Mouse (Mus musculus) c-Kit-negative CD71-positive TER-119-positive erythroid progenitor cells, embryonic 14.5 days (primary cell): ENCODE results near the gene Tnn.

Experiments
- DNase-seq: peaks from one replicate; pipeline ENCODE4 v3.0.0-alpha.2; 2013; ENCODE audit warnings: low read depth, low spot score

Gene Tnn

DNA sequence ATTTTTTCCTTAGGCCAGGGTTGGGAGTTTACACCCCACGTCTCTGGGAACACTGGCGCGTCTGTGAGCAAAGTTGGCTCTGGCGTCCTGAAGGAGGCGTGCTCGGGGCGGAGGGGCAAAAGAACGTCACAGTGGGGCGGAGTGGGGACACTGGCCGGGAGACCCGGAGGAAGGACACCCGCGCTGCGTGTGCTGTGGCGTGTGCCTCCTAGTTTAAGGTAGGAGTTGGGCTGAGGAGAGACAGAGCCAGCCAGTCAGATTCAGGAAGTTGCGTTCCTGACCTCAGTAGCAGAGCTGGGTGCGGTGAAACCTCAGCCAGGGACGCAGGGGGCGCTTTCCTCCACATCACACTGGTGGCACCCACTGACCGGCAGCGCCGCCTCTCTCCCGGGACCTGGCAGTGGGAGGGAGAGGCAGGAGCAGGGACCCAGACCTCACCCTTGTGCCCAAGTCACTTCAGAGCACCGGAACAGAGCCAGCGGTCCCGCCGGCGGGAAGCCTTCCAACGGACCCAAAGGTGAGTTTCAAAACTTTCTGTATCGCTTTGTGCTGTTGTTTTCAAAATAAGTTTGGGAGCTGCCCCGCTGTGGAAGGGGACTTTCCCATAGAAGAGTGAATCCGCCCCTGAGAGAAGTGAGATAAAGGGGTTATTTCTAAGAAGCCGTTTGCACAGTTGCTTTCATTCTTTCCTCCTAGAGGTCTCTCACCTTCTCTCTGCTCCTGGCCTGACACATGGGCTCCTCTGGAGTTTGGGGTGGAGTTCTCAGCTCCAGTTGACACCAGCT is 109.0 kb downstream of the Tnn start, which contains the start of gene 4930523C07Rik:
TSS of gene 4930523C07Rik (plus strand) at position 146 of the 785 bp plus-strand sequence.
- peak; percentile 63 for DNase-seq

DNA sequence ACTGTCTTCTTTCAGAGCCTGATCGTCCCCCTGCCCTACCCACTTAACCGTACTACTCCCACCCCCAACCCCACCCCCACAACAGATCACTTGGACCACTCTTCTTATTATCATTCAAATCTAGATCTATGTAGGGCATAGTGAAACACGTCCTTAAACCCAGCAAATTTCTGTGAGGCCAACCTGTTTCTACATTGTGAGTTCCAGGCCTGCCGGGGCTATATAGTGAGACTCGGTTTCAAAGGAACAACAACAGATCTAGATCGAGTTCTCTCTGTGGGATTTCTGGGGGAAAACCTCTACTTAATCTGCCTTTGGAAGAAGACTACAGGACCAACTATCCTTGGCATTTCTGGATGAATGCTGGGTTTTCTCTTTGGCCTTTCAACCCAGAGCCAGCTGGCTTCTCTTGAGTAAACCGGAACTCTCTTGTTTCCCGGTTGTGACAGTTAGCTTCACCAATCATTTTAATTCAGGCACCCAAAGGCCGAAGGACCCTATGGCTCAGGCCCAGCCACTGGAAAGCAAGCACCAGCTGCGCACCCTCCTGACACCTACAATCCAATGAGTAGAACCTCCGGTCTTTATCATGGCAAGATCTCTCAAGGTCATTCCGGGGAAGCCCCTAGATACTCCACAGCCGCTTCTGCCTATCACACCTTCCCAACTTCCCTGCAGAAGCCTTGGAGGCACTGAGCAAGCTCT is 110.0 kb downstream of the Tnn start:
- no peak for DNase-seq

GRCm38 (mm10) chr1:160042351-160042750 is 111.0 kb downstream of the Tnn start:
- no peak for DNase-seq

DNA sequence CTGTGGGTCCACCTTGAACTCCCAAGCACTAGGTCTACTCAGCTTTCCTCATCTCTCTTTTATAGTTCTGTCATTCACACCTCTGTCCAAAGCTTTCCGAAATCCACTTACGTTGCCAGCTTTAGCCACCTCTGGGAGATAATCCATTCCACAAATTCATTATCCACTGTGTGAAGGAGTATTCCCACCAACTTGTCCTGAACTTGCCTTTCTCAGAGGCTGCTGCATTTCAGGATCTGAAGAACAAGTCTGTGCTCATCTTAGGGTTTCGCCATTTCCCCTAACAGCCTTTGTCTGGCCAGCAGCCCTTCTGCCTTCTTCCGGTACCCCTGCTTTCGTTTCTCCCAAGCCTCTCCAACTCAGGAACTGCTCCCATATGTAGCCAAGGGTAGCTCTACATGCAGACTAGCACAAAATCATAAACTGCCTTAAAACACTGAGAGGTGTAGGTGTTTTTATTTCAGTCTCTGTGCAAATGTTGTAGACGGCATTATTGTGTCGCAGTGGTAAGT is 112.1 kb downstream of the Tnn start:
- DNase-seq: no peak

GRCm38 (mm10) chr1:160039951-160040645 is 113.3 kb downstream of the Tnn start:
- no peak for DNase-seq

- DNase-seq: no peak
These were observed 116.3 kb downstream of the Tnn start for GRCm38 (mm10) chr1:160036996-160037521.

- DNase-seq: no peak
These were observed 117.8 kb downstream of the Tnn start for GRCm38 (mm10) chr1:160035561-160035960.
